Mouse (Mus musculus) B cell, adult (primary cell): ENCODE data around the gene Gm4907. TPM values are rescaled to one million over a fixed set of nuclear protein-coding genes. Genes with fewer than 3 reads are reported as not detected.

Experiments used
- total RNA-seq: library from RNA; stranded (reverse); gene quantifications from 4 replicates; pipeline ENCODE4 v1.2.4, GENCODE M21; 2023; ENCODE audit not compliant: inconsistent age

Gm4907 gene
- not detected in 4 replicates for total RNA-seq

GRCm38 (mm10) chrX:23882253-23882652, at the start of gene Gm4907:
Gene Gm4907 (plus strand): TSS chrX:23882553.

Other genes with a start within 250 kb of the Gm4907 start
- 36.8 to 46.8 TPM (median 42.1 TPM) in 4 replicates for gene Wdr44, start 189.5 kb upstream of the Gm4907 start, total RNA-seq
- not detected in 4 replicates for gene Gm4985, start 76.4 kb downstream of the Gm4907 start, total RNA-seq